ENCODE assay signal across 17 mouse cellular contexts in the genomic region with DNA sequence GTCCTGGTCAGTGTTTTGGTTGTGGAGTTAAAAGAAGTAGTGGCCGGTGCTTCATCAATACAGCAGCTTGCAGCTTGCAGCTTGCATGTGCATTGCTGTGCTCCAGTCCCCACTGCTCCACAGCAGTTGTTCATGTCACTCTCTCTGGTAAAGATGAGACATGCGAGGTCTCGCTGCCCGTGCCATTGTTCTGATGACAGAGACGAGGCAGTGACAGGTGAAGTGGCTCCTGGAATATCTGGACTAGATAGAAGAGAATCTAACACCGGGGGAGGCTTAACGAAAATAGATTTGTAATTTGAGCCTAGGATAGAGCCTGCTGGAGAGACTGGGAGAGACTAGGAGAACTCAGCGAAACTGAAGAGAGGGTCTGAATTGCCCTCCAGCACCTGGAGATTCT.
DNase-seq lines count a peak whose midpoint lies in the region; ATAC-seq and TF ChIP-seq lines count a peak whose summit lies in the region.
"Had no signal": no experiment of that assay in that cellular context is flagged by ENCODE, and none has a peak within 500 bp of the region (broad histone marks: within the 10 kb centered on the region; RNA-seq: fewer than 3 reads in every experiment).

No protein-coding gene starts in this region.

- no peak overlapping the region for H3K9ac ChIP-seq in forebrain, embryonic 12.5 days
- no peak overlapping the region for H3K9ac ChIP-seq in midbrain, embryonic 15.5 days
- H3K9ac ChIP-seq in heart, postnatal 0 days (replicated peaks; ENCODE audit: low read depth, low read length): no peak overlapping the region
- H3K9ac ChIP-seq: forebrain, postnatal 0 days had no signal

- no peak overlapping the region for H3K4me2 ChIP-seq in forebrain, embryonic 12.5 days
- no peak overlapping the region for H3K4me2 ChIP-seq in midbrain, embryonic 15.5 days
- 0 out of 2 replicates have a peak overlapping the region, but pooled peaks have one; percentile 14 for H3K4me2 ChIP-seq in heart, postnatal 0 days (ENCODE audit: low read depth, low read length)

- no peaks in the 10 kb centered on the region for H3K9me3 ChIP-seq in forebrain, embryonic 10.5 days
- H3K9me3 ChIP-seq in forebrain, embryonic 12.5 days: no peaks in the 10 kb centered on the region
- H3K9me3 ChIP-seq in midbrain, embryonic 10.5 days (replicated peaks): no peaks in the 10 kb centered on the region
- H3K9me3 ChIP-seq in midbrain, embryonic 15.5 days: no peaks in the 10 kb centered on the region
- no peaks in the 10 kb centered on the region for H3K9me3 ChIP-seq in heart, postnatal 0 days (replicated peaks; ENCODE audit: control insufficient read depth, low read length)

- no peak overlapping the region for H3K4me3 ChIP-seq in forebrain, embryonic 10.5 days
- H3K4me3 ChIP-seq in forebrain, embryonic 12.5 days (replicated peaks): no peak overlapping the region
- H3K4me3 ChIP-seq in midbrain, embryonic 10.5 days: no peak overlapping the region
- H3K4me3 ChIP-seq in midbrain, embryonic 15.5 days: no peak overlapping the region
- H3K4me3 ChIP-seq in heart, postnatal 0 days (ENCODE audit: low read depth, low read length): no peak overlapping the region

- ATAC-seq in forebrain, embryonic 12.5 days (ENCODE audit: low FRiP score): no peak
- no peak for ATAC-seq in midbrain, embryonic 15.5 days (replicated peaks)
- no peak for ATAC-seq in heart, postnatal 0 days (ENCODE audit: insufficient read depth, low read depth)
- ATAC-seq: forebrain, postnatal 0 days; midbrain, embryonic 16.5 days had no signal

- DNase-seq in forebrain, embryonic 10.5 days (ENCODE audit: extremely low spot score, low spot score): no peak
- no peak for DNase-seq in midbrain, embryonic 10.5 days (ENCODE audit: low spot score)
- DNase-seq in heart, postnatal 0 days (ENCODE audit: low spot score): no peak
- no peak for DNase-seq in lung, postnatal 4 days
- DNase-seq in yolk sac, embryonic 10.5 days (ENCODE audit: low spot score): no peak
- DNase-seq in kidney, postnatal 14 days: no peak
- DNase-seq: adrenal gland, postnatal 14 days; cerebellum, adult 8-10 months; forebrain, postnatal 0 days; kidney, adult 8-10 months; liver; lung, adult 2 months; right cerebral cortex, postnatal 25 days had no signal

- peaks cover 30% of the 10 kb centered on the region for H3K36me3 ChIP-seq in forebrain, embryonic 10.5 days (replicated peaks)
- H3K36me3 ChIP-seq in forebrain, embryonic 12.5 days (replicated peaks): peaks cover 10% of the 10 kb centered on the region
- peaks cover 23% of the 10 kb centered on the region for H3K36me3 ChIP-seq in midbrain, embryonic 10.5 days
- H3K36me3 ChIP-seq in midbrain, embryonic 15.5 days (replicated peaks): no peaks in the 10 kb centered on the region
- H3K36me3 ChIP-seq in heart, postnatal 0 days (replicated peaks; ENCODE audit: control insufficient read depth, insufficient read depth, low read length): peaks cover 16% of the 10 kb centered on the region

- TF ChIP-seq EP300 in heart, postnatal 0 days (IDR thresholded peaks at IDR 0.05; ENCODE audit: low read depth): no peak

- no peak for TF ChIP-seq CTCF in heart, postnatal 0 days (IDR thresholded peaks at IDR 0.05; ENCODE audit: low read depth)

- H3K27me3 ChIP-seq in forebrain, embryonic 10.5 days (ENCODE audit: poor library complexity, severe bottlenecking): no peaks in the 10 kb centered on the region
- H3K27me3 ChIP-seq in forebrain, embryonic 12.5 days: no peaks in the 10 kb centered on the region
- H3K27me3 ChIP-seq in midbrain, embryonic 10.5 days (ENCODE audit: low read depth, poor library complexity, severe bottlenecking): no peaks in the 10 kb centered on the region
- H3K27me3 ChIP-seq in midbrain, embryonic 15.5 days (replicated peaks): no peaks in the 10 kb centered on the region
- no peaks in the 10 kb centered on the region for H3K27me3 ChIP-seq in heart, postnatal 0 days (ENCODE audit: control insufficient read depth, insufficient read depth, low read length)

- 71% methylated on average over 8 of the region's 8 CpGs for WGBS in forebrain, embryonic 10.5 days
- 70% methylated on average over 8 of the region's 8 CpGs for WGBS in forebrain, embryonic 12.5 days
- WGBS in midbrain, embryonic 10.5 days: 71% methylated on average over 8 of the region's 8 CpGs
- WGBS in midbrain, embryonic 15.5 days: 59% methylated on average over 8 of the region's 8 CpGs
- 28% methylated on average over 8 of the region's 8 CpGs for WGBS in heart, postnatal 0 days

- peak overlapping the region; percentile 86; the same call in 1 of the 2 replicates for H3K27ac ChIP-seq in forebrain, embryonic 10.5 days
- no peak overlapping the region for H3K27ac ChIP-seq in forebrain, embryonic 12.5 days
- H3K27ac ChIP-seq in midbrain, embryonic 10.5 days (replicated peaks): peak overlapping the region; percentile 89; the same call in 1 of the 2 replicates
- no peak overlapping the region for H3K27ac ChIP-seq in midbrain, embryonic 15.5 days
- H3K27ac ChIP-seq in heart, postnatal 0 days (ENCODE audit: low read depth): no peak overlapping the region
- H3K27ac ChIP-seq: macrophage had no signal

- peaks cover 44% of the 10 kb centered on the region for H3K4me1 ChIP-seq in forebrain, embryonic 10.5 days
- peaks cover 50% of the 10 kb centered on the region for H3K4me1 ChIP-seq in forebrain, embryonic 12.5 days
- peaks cover 42% of the 10 kb centered on the region for H3K4me1 ChIP-seq in midbrain, embryonic 10.5 days
- peaks cover 23% of the 10 kb centered on the region for H3K4me1 ChIP-seq in midbrain, embryonic 15.5 days
- H3K4me1 ChIP-seq in heart, postnatal 0 days (ENCODE audit: control insufficient read depth, insufficient read depth): peaks cover 18% of the 10 kb centered on the region; the same call in 1 of the 2 replicates

Comparison
In these comparisons a context has a peak if more than half of its experiments do, and no peak if none do; other contexts are left out.
1. H3K27ac ChIP-seq: peak in forebrain, embryonic 10.5 days (single experiment) and midbrain, embryonic 10.5 days (single experiment); none in forebrain, embryonic 12.5 days (single experiment), midbrain, embryonic 15.5 days (single experiment) and heart, postnatal 0 days (single experiment).